Mouse (Mus musculus): Measurements from ENCODE around the gene Ifi27.

- TF ChIP-seq GATA1 (IDR thresholded peaks at IDR 0.05; ENCODE audit: low read length) (no peak), TAL1 (IDR thresholded peaks at IDR 0.05; ENCODE audit: low read length) (no peak)
Observed at GRCm38 (mm10) chr12:103445060-103445459, 11.0 kb downstream of the Ifi27 start.
